Mouse (Mus musculus): ENCODE results near the gene Marc1.

GRCm38 (mm10) chr1:184809578-184810001 lies 1.5 kb downstream of the Marc1 start:
- no peak for TF ChIP-seq CTCF (IDR thresholded peaks at IDR 0.05; ENCODE audit: extremely low read depth, insufficient read length, insufficient replicate concordance, low read depth, low read length)
- TF ChIP-seq POLR2A (IDR thresholded peaks at IDR 0.05; ENCODE audit: low read depth, low read length) = no peak
